ENCODE assay signal across 8 mouse cellular contexts in genomic region chr13:61241076-61241947, GRCm38 (mm10). TPM values are rescaled to one million over a fixed set of nuclear protein-coding genes. Genes with fewer than 3 reads are reported as not detected.
DNase-seq lines count a peak whose midpoint lies in the region; ATAC-seq and TF ChIP-seq lines count a peak whose summit lies in the region.

No protein-coding gene starts in this region.

- no peaks in the 10 kb centered on the region for H3K4me1 ChIP-seq in neural tube, embryonic 15.5 days
- H3K4me1 ChIP-seq in liver, embryonic 14.5 days (replicated peaks; ENCODE audit: control insufficient read depth in 2 of 2, insufficient read depth in 2 of 2, low read length in 1 of 2), result no peaks in the 10 kb centered on the region

- peak; percentile 39 for DNase-seq in neural tube, embryonic 10.5 days (ENCODE audit: extremely low spot score, low spot score)
- DNase-seq in adrenal gland, postnatal 36 days, result peak; percentile 49 to 61
- DNase-seq in forelimb bud, embryonic 11.5 days (ENCODE audit: low read depth, low spot score), result peak; percentile 61
- peak; percentile 50 for DNase-seq in kidney, postnatal 14 days
- DNase-seq in liver, embryonic 14.5 days (ENCODE audit: low read depth in 3 of 3, low spot score in 3 of 3), result peak; percentile 10 to 18 (median 16)
- peak; percentile 44 for DNase-seq in right cerebral cortex, adult 18-20 months
- DNase-seq in urinary bladder, postnatal 25 days (ENCODE audit: low spot score), result peak; percentile 23

- H3K4me3 ChIP-seq in neural tube, embryonic 15.5 days (replicated peaks), result no peak overlapping the region
- no peak overlapping the region for H3K4me3 ChIP-seq in liver, embryonic 14.5 days (ENCODE audit: insufficient read depth in 1 of 2, low read depth in 2 of 2, low read length in 2 of 2)

- no peak overlapping the region for H3K4me2 ChIP-seq in neural tube, embryonic 15.5 days
- H3K4me2 ChIP-seq in liver, embryonic 14.5 days (ENCODE audit: low read depth), result no peak overlapping the region

- no peaks in the 10 kb centered on the region for H3K36me3 ChIP-seq in neural tube, embryonic 15.5 days
- no peaks in the 10 kb centered on the region for H3K36me3 ChIP-seq in liver, embryonic 14.5 days (replicated peaks; ENCODE audit: control insufficient read depth, insufficient read depth, low read depth)

- no peak overlapping the region for H3K27ac ChIP-seq in neural tube, embryonic 15.5 days (replicated peaks)
- H3K27ac ChIP-seq in liver, embryonic 14.5 days, result no peak overlapping the region

- WGBS in neural tube, embryonic 15.5 days, result 61% methylated on average over 13 of the region's 13 CpGs
- WGBS in liver, embryonic 14.5 days (ENCODE audit: insufficient replicate concordance), result 41% methylated on average over 13 of the region's 13 CpGs

- H3K9me3 ChIP-seq in neural tube, embryonic 15.5 days (replicated peaks), result peaks cover 5% of the 10 kb centered on the region; the same call in 1 of the 2 replicates
- no peaks in the 10 kb centered on the region for H3K9me3 ChIP-seq in liver, embryonic 14.5 days (ENCODE audit: control insufficient read depth, low read length)

- peak; percentile 72 for TF ChIP-seq CTCF in liver, embryonic 14.5 days (IDR thresholded peaks at IDR 0.05; ENCODE audit: low read depth)

- no peak for ATAC-seq in neural tube, embryonic 15.5 days (ENCODE audit: low FRiP score)
- no peak for ATAC-seq in liver, embryonic 14.5 days (ENCODE audit: insufficient read depth)

- no peak for TF ChIP-seq EP300 in liver, embryonic 14.5 days (IDR thresholded peaks at IDR 0.05; ENCODE audit: low read depth)

- no peaks in the 10 kb centered on the region for H3K27me3 ChIP-seq in neural tube, embryonic 15.5 days (replicated peaks)
- no peaks in the 10 kb centered on the region for H3K27me3 ChIP-seq in liver, embryonic 14.5 days (ENCODE audit: control insufficient read depth, insufficient read depth, low read length)

- no peak overlapping the region for H3K9ac ChIP-seq in neural tube, embryonic 15.5 days (replicated peaks)
- H3K9ac ChIP-seq in liver, embryonic 14.5 days (replicated peaks), result no peak overlapping the region

RNA-seq across cellular contexts. Expression of gene Cts8, which starts 13.8 kb away (rescaled TPM):
- polyA plus RNA-seq in neural tube, embryonic 15.5 days (2015; fragmentation: Nextera tagmentation; extraction: Ambion mirVana), result not detected in 2 replicates
- not detected for total RNA-seq in adrenal gland, postnatal 36 days (2021)
- polyA plus RNA-seq in liver, embryonic 14.5 days (2012; rRNA removed), result not detected in 2 replicates
- not detected in 2 replicates for polyA plus RNA-seq in liver, embryonic 14.5 days (2014; fragmentation: Nextera tagmentation; extraction: Ambion mirVana)

RNA-seq across cellular contexts. Expression of gene Cts6, which starts 38.1 kb away (rescaled TPM):
- polyA plus RNA-seq in neural tube, embryonic 15.5 days (2015; fragmentation: Nextera tagmentation; extraction: Ambion mirVana), result not detected in 2 replicates
- total RNA-seq in adrenal gland, postnatal 36 days (2021), result not detected
- polyA plus RNA-seq in liver, embryonic 14.5 days (2012; rRNA removed), result not detected in 2 replicates
- polyA plus RNA-seq in liver, embryonic 14.5 days (2014; fragmentation: Nextera tagmentation; extraction: Ambion mirVana), result not detected in 2 replicates

RNA-seq across cellular contexts. Expression of gene Gm49398, which starts 47.3 kb away (rescaled TPM):
- polyA plus RNA-seq in neural tube, embryonic 15.5 days (2015; fragmentation: Nextera tagmentation; extraction: Ambion mirVana), result not detected in 2 replicates
- not detected for total RNA-seq in adrenal gland, postnatal 36 days (2021)
- polyA plus RNA-seq in liver, embryonic 14.5 days (2012; rRNA removed), result not detected in 2 replicates
- not detected in 2 replicates for polyA plus RNA-seq in liver, embryonic 14.5 days (2014; fragmentation: Nextera tagmentation; extraction: Ambion mirVana)
